18 mouse cellular contexts compared by ENCODE assay signal in the genomic region with DNA sequence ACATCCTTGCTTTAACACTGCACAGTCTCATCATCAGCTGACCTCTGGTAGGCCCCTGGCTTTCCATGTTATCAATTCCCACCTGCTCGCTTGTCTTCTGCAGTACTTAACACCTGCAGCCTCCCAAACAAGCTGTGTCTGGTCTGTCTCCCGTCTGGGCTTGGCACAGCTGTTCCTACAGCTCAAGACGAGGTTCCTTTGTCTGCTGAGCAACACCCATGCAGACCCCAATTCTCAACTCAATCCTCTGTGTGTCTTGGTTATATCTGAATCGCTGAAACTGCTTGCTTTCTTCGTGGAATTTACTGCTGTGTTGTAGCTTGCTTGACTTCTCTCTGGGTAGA. TPM values are rescaled to one million over a fixed set of nuclear protein-coding genes. Genes with fewer than 3 reads are reported as not detected.
DNase-seq lines count a peak whose midpoint lies in the region; ATAC-seq lines count a peak whose summit lies in the region.
"Had no signal": no experiment of that assay in that cellular context is flagged by ENCODE, and none has a peak within 500 bp of the region (broad histone marks: within the 10 kb centered on the region; RNA-seq: fewer than 3 reads in every experiment).

No protein-coding gene starts in this region.

- no peaks in the 10 kb centered on the region for H3K9me3 ChIP-seq in hindbrain, embryonic 10.5 days
- H3K9me3 ChIP-seq in hindbrain, embryonic 11.5 days (ENCODE audit: control insufficient read depth, low read length), result no peaks in the 10 kb centered on the region
- no peaks in the 10 kb centered on the region for H3K9me3 ChIP-seq in forebrain, embryonic 13.5 days (replicated peaks)
- no peaks in the 10 kb centered on the region for H3K9me3 ChIP-seq in hindbrain, embryonic 14.5 days (ENCODE audit: control insufficient read depth, low read length)
- H3K9me3 ChIP-seq in midbrain, embryonic 16.5 days (replicated peaks; ENCODE audit: control insufficient read depth, low read length, poor library complexity, severe bottlenecking), result no peaks in the 10 kb centered on the region
- H3K9me3 ChIP-seq: heart, embryonic 12.5 days; limb, embryonic 12.5 days; liver, embryonic 15.5 days had no signal

- peaks cover 15% of the 10 kb centered on the region for H3K4me1 ChIP-seq in hindbrain, embryonic 10.5 days (replicated peaks)
- no peaks in the 10 kb centered on the region for H3K4me1 ChIP-seq in hindbrain, embryonic 11.5 days (replicated peaks; ENCODE audit: control insufficient read depth, insufficient read depth, low read length)
- peaks cover 25% of the 10 kb centered on the region for H3K4me1 ChIP-seq in forebrain, embryonic 13.5 days
- peaks cover 13% of the 10 kb centered on the region for H3K4me1 ChIP-seq in hindbrain, embryonic 14.5 days (replicated peaks; ENCODE audit: control insufficient read depth, insufficient read depth, low read length)
- peaks cover 10% of the 10 kb centered on the region for H3K4me1 ChIP-seq in midbrain, embryonic 16.5 days (ENCODE audit: control insufficient read depth, insufficient read depth, low read length)
- H3K4me1 ChIP-seq: liver, embryonic 15.5 days had no signal

- 72% methylated on average over 5 of the region's 5 CpGs for WGBS in hindbrain, embryonic 10.5 days
- 73% methylated on average over 5 of the region's 5 CpGs for WGBS in hindbrain, embryonic 11.5 days
- 52% methylated on average over 5 of the region's 5 CpGs for WGBS in forebrain, embryonic 13.5 days
- WGBS in hindbrain, embryonic 14.5 days, result 42% methylated on average over 5 of the region's 5 CpGs
- 59% methylated on average over 5 of the region's 5 CpGs for WGBS in midbrain, embryonic 16.5 days

- no peak overlapping the region for H3K27ac ChIP-seq in hindbrain, embryonic 10.5 days
- H3K27ac ChIP-seq in hindbrain, embryonic 11.5 days (ENCODE audit: low read depth, low read length), result no peak overlapping the region
- peak overlapping the region; percentile 83 for H3K27ac ChIP-seq in forebrain, embryonic 13.5 days
- H3K27ac ChIP-seq in hindbrain, embryonic 14.5 days, result peak overlapping the region; percentile 82
- peak overlapping the region; percentile 42; the same call in 1 of the 2 replicates for H3K27ac ChIP-seq in midbrain, embryonic 16.5 days (ENCODE audit: low read length)
- H3K27ac ChIP-seq: limb, embryonic 12.5 days; liver, embryonic 15.5 days had no signal

- DNase-seq in hindbrain, embryonic 10.5 days (ENCODE audit: low spot score), result peak; percentile 13
- DNase-seq in hindbrain, embryonic 11.5 days (ENCODE audit: low spot score), result no peak
- no peak for DNase-seq in hindbrain, embryonic 14.5 days (ENCODE audit: low spot score)
- DNase-seq in urinary bladder, postnatal 10 days (ENCODE audit: low spot score), result no peak
- no peak for DNase-seq in heart, adult 11 months
- no peak for DNase-seq in frontal cortex, postnatal 14 days (ENCODE audit: low spot score in 2 of 2)
- DNase-seq: adrenal gland, adult 8-10 months; cerebellum, postnatal 36 days; kidney, postnatal 10 days had no signal

- no peak; the same call in 1 of the 2 replicates for ATAC-seq in hindbrain, embryonic 11.5 days (ENCODE audit: low FRiP score)
- peak; percentile 69 for ATAC-seq in forebrain, embryonic 13.5 days
- no peak; the same call in 1 of the 2 replicates for ATAC-seq in hindbrain, embryonic 14.5 days (ENCODE audit: low FRiP score)
- ATAC-seq in midbrain, embryonic 16.5 days, result peak; percentile 56; the same call in 1 of the 2 replicates
- ATAC-seq: intestine, embryonic 16.5 days had no signal

- H3K9ac ChIP-seq in hindbrain, embryonic 11.5 days (ENCODE audit: low read depth, low read length), result no peak overlapping the region
- H3K9ac ChIP-seq in forebrain, embryonic 13.5 days, result no peak overlapping the region
- no peak overlapping the region for H3K9ac ChIP-seq in hindbrain, embryonic 14.5 days
- H3K9ac ChIP-seq in midbrain, embryonic 16.5 days (ENCODE audit: low read depth, low read length), result no peak overlapping the region
- H3K9ac ChIP-seq: heart, embryonic 12.5 days; limb, embryonic 12.5 days; liver, embryonic 15.5 days had no signal

- H3K4me3 ChIP-seq in hindbrain, embryonic 10.5 days, result no peak overlapping the region
- no peak overlapping the region for H3K4me3 ChIP-seq in hindbrain, embryonic 11.5 days (ENCODE audit: low read depth, low read length)
- no peak overlapping the region for H3K4me3 ChIP-seq in forebrain, embryonic 13.5 days
- H3K4me3 ChIP-seq in hindbrain, embryonic 14.5 days (replicated peaks; ENCODE audit: low read length), result no peak overlapping the region
- no peak overlapping the region for H3K4me3 ChIP-seq in midbrain, embryonic 16.5 days (ENCODE audit: low read depth, low read length)
- H3K4me3 ChIP-seq: erythroblast, embryonic 14.5 days; heart, embryonic 12.5 days; limb, embryonic 12.5 days; liver, embryonic 15.5 days had no signal

- H3K36me3 ChIP-seq in hindbrain, embryonic 10.5 days, result no peaks in the 10 kb centered on the region
- H3K36me3 ChIP-seq in hindbrain, embryonic 11.5 days (ENCODE audit: control insufficient read depth, insufficient read depth, low read length), result no peaks in the 10 kb centered on the region
- H3K36me3 ChIP-seq in forebrain, embryonic 13.5 days (ENCODE audit: poor library complexity, severe bottlenecking), result no peaks in the 10 kb centered on the region
- H3K36me3 ChIP-seq in hindbrain, embryonic 14.5 days (replicated peaks; ENCODE audit: control insufficient read depth, insufficient read depth), result no peaks in the 10 kb centered on the region
- H3K36me3 ChIP-seq in midbrain, embryonic 16.5 days (ENCODE audit: control insufficient read depth, insufficient read depth, low read length), result no peaks in the 10 kb centered on the region
- H3K36me3 ChIP-seq: heart, embryonic 12.5 days; limb, embryonic 12.5 days; liver, embryonic 15.5 days had no signal

- no peak overlapping the region for H3K4me2 ChIP-seq in hindbrain, embryonic 11.5 days (replicated peaks; ENCODE audit: low read depth, low read length)
- peak overlapping the region; percentile 17; the same call in 1 of the 2 replicates for H3K4me2 ChIP-seq in forebrain, embryonic 13.5 days
- H3K4me2 ChIP-seq in hindbrain, embryonic 14.5 days (replicated peaks), result no peak overlapping the region
- no peak overlapping the region for H3K4me2 ChIP-seq in midbrain, embryonic 16.5 days (ENCODE audit: low read length)
- H3K4me2 ChIP-seq: heart, embryonic 12.5 days; limb, embryonic 12.5 days; liver, embryonic 15.5 days had no signal

- H3K27me3 ChIP-seq in hindbrain, embryonic 10.5 days (ENCODE audit: insufficient read depth, poor library complexity, severe bottlenecking), result no peaks in the 10 kb centered on the region
- no peaks in the 10 kb centered on the region for H3K27me3 ChIP-seq in hindbrain, embryonic 11.5 days (ENCODE audit: control insufficient read depth, insufficient read depth, low read length)
- no peaks in the 10 kb centered on the region for H3K27me3 ChIP-seq in forebrain, embryonic 13.5 days
- H3K27me3 ChIP-seq in hindbrain, embryonic 14.5 days (ENCODE audit: control insufficient read depth, insufficient read depth, low read length), result no peaks in the 10 kb centered on the region
- H3K27me3 ChIP-seq in midbrain, embryonic 16.5 days (ENCODE audit: control insufficient read depth, insufficient read depth, low read depth, low read length), result no peaks in the 10 kb centered on the region
- H3K27me3 ChIP-seq: CH12.LX; heart, embryonic 12.5 days; limb, embryonic 12.5 days; liver, embryonic 15.5 days had no signal

RNA-seq across cellular contexts. Expression of gene Cyp2j5, which starts 34.2 kb away (rescaled TPM):
- polyA plus RNA-seq in hindbrain, embryonic 10.5 days (2016; fragmentation: Nextera tagmentation; extraction: Ambion mirVana), result not detected in 2 replicates
- not detected in 2 replicates for polyA plus RNA-seq in hindbrain, embryonic 11.5 days (2014; fragmentation: Nextera tagmentation; extraction: Ambion mirVana)
- polyA plus RNA-seq in forebrain, embryonic 13.5 days (2015; fragmentation: Nextera tagmentation; extraction: Ambion mirVana), result not detected in 2 replicates
- polyA plus RNA-seq in hindbrain, embryonic 14.5 days (2014; fragmentation: Nextera tagmentation; extraction: Ambion mirVana), result not detected in 2 replicates
- not detected in 2 replicates for polyA plus RNA-seq in midbrain, embryonic 16.5 days (2015; fragmentation: Nextera tagmentation; extraction: Ambion mirVana)
- polyA plus RNA-seq: erythroblast, embryonic 14.5 days; gonadal fat pad, adult 2 months; heart, embryonic 12.5 days; limb, embryonic 12.5 days had no signal

Comparison
In these comparisons a context has a peak if more than half of its experiments do, and no peak if none do; other contexts are left out.
1. H3K27ac ChIP-seq: peak in forebrain, embryonic 13.5 days (single experiment), hindbrain, embryonic 14.5 days (single experiment) and midbrain, embryonic 16.5 days (single experiment); none in hindbrain, embryonic 10.5 days (single experiment) and hindbrain, embryonic 11.5 days (single experiment).
2. ATAC-seq: peak in forebrain, embryonic 13.5 days (single experiment) and midbrain, embryonic 16.5 days (single experiment); none in hindbrain, embryonic 11.5 days (single experiment) and hindbrain, embryonic 14.5 days (single experiment).